Mouse (Mus musculus): ENCODE results near the gene Metrn.
"Not testable (repeated sequence)": the region's sequence is repeated elsewhere in the genome, so short reads cannot be mapped to it uniquely, and the experiment has no call there.

Metrn gene

DNA sequence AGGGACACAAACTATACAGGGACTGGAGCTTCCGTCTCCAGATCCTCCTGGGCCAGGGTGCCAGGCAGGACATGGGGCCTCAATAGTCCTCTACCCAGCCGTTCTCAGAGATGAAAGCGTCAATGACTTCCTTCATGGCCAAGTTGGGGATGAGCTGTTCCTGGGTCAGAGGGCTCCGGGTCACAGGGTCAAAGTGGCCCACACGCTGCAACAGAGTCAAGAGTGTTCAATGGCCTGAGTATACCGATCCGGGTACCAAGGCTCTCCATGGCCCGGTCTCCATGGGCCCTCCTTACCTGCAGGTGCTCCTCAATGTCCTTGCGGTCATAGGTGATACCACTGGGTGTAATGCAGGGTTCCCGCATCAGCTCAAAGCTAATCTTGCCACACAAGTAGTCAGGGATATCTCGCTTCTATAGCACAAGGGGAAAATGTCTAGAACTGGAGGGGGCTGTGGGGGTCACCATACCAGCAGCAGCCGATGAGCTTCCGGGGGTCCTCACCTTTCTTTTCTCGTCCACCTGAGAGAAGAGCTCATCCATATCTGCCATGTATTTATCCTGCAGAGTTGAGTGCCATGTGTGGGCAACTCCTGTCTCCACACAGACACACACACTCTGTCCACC lies 34.0 kb upstream of the Metrn start:
- DNase-seq: no peak

DNA sequence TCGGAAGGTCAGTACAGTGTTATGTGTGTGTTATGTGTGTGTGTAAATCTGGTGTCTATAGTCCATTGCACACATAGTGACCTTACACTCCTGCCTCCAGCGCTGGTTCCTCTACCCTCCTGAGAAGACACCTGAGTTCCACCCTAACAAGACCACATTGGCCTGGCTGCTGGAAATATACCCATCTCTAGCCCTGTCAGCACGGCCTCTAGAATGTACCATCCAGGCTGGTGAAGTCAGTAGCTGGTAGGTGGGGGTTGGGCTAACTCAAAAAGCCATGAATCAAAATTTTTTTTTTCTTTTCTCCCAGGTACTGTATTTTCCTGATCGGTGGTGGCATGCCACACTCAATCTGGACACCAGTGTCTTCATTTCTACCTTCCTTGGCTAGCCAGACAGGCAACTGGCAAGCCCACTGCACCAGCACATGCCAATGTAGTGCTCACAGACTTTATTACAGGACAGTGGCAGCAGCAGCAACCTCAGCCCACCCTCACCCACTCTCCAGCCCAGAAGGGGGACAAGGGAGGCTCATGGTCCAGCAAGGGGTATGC lies 33.3 kb upstream of the Metrn start:
- no peak for DNase-seq

DNA sequence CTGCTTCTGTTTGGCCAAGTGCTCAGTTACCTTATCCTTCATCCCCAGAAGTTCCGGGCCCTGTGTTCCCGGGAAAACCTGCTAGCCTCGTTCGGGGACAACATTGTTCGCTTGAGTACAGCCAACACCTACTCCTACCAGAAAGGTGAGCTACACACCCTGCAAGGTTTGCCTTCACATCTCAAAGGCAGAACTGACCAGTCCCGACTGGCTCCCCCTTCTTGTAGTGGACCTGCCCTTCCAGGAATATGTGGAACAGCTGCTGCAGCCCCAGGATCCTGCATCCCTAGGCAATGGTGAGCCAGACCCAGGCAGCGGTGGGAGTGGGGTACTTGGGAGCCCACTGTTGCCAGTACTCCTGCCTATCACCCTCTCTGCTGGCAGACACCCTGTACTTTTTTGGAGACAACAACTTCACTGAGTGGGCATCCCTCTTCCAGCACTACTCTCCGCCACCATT lies 32.7 kb upstream of the Metrn start:
- no peak for DNase-seq

DNA sequence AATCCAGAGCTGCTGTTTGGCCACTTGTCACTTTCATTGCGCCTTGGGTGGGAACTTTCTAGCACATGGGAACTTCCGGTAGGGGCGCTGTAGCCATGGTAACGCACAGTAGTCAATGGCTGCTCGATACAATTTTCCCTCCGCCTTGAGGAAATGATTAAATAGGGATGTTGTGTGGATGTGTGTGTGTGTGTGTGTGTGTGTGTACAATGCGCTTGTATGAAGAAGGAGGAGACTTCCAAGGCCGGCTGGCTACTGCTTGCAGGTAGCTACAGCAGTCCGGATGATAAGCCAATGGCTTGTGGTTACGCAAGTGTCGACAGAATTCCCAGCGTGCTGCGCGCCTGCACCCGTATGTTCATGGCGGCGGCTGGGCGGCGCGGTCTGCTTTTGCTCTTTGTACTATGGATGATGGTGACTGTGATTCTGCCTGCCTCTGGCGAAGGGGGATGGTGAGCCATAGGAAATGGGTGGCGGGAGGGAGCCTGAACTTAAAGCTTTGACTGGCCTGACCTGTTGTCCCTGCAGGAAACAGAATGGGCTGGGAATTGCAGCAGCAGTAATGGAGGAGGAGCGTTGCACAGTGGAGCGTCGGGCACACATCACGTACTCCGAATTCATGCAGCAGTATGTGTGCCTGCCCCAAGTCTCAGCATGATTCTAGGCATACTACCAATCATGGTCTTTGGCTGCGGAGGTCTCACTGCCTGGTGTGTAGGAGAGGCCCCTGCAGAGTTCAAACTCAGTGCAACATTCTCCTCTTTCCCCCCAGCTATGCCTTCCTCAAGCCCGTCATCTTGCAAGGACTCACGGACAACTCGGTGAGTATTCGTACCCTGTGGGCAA lies 32.0 kb upstream of the Metrn start, which contains the start of gene Jmjd8:
Gene Jmjd8, plus strand, starts transcription at position 156 of the 846 bp plus-strand sequence.
- DNase-seq: peak; percentile 77

DNA sequence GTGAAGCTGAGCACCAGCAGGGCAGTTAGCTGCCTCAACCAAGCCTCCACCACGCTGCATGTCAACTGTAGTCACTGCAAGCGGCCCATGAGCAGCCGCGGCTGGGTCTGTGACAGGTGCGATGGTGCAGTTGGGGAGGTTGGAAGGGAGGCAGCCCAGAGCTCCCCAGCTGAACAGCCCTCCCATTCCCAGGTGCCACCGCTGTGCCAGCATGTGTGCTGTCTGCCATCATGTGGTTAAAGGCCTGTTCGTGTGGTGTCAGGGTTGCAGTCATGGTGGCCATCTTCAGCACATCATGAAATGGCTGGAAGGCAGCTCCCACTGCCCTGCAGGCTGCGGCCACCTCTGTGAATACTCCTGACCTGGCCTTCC lies 31.3 kb upstream of the Metrn start:
- DNase-seq: no peak

DNA sequence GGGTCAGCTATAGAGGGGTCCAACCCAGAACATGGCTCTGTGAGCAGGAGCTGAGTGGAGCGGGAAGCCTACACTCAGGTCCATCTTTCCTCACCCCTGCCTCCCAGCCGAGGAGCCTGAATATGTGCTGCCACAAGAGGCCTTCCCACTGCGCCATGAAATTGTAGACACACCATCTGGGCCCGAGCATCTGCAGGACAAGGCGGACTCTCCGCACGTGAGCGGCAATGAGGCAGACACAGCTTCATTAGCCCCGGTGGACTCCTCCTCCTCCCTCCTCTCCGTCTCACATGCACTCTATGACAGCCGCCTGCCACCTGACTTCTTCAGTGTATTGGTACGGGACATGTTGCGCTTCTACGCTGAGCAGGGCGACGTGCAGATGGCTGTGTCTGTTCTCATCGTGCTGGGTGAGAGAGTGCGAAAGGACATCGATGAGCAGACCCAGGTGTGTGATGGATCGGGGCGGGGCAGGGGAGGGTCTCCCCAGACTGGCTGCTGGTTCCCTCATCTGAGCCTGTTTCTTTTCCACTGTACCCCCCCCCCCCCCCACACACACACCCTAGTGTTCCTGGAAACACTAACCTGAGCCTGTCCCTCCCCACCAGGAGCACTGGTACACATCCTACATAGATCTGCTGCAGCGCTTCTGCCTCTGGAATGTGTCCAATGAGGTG lies 30.7 kb upstream of the Metrn start:
- DNase-seq: no peak

DNA sequence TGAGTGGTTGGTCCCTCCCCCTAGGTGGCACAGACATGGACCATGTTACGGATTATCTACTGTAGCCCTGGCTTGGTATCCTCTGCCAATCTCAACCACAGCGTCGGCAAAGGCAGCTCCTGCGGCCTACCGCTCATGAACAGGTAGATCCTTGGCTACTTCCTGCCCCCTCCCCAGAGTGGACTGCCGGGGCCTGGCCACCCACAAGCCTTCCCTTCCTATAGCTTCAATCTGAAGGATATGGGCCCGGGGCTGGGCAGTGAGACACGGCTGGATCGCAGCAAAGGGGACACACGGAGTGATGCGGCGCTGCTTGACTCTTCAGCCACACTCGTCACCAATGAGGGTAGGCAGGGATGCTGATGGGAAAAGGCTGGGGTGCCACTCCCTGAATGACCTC lies 30.1 kb upstream of the Metrn start:
- DNase-seq: no peak

DNA sequence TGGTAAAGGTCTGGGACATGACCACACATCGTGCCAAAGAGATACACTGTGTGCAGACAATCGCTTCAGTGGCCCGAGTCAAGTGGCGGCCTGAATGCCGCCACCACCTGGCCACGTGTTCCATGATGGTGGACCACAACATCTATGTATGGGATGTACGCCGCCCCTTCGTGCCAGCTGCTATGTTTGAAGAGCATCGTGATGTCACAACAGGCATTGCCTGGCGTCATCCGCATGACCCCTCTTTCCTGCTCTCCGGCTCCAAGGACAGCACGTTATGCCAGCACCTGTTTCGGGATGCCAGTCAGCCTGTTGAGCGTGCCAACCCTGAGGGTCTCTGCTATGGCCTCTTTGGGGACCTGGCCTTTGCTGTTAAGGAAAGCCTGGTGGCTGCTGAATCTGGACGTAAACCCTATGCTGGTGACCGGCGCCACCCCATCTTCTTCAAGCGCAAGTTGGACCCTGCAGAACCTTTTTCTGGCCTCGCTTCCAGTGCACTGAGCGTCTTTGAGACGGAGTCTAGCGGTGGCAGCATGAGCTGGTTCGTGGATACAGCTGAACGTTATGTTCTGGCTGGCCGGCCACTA lies 29.1 kb upstream of the Metrn start:
- DNase-seq: no peak

DNA sequence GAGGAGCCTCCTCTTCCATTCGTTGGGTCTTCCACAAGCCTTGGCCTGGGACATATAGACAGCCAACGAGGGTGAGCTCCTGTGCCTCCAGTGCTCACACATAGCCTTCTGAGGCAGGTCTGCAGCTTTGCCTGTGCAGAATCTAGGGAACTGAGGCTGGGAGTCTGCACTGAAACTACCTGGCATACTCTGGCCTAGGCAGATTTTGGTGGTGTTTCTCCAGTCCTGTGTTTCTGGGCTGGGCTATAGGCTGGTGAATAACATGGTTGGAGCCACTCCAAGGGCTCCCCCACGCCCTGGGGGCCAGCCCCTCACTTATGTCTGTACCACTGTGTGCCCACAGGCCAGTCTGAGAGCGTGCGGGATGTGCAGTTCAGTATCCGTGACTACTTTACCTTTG lies 28.4 kb upstream of the Metrn start:
- no peak for DNase-seq

DNA sequence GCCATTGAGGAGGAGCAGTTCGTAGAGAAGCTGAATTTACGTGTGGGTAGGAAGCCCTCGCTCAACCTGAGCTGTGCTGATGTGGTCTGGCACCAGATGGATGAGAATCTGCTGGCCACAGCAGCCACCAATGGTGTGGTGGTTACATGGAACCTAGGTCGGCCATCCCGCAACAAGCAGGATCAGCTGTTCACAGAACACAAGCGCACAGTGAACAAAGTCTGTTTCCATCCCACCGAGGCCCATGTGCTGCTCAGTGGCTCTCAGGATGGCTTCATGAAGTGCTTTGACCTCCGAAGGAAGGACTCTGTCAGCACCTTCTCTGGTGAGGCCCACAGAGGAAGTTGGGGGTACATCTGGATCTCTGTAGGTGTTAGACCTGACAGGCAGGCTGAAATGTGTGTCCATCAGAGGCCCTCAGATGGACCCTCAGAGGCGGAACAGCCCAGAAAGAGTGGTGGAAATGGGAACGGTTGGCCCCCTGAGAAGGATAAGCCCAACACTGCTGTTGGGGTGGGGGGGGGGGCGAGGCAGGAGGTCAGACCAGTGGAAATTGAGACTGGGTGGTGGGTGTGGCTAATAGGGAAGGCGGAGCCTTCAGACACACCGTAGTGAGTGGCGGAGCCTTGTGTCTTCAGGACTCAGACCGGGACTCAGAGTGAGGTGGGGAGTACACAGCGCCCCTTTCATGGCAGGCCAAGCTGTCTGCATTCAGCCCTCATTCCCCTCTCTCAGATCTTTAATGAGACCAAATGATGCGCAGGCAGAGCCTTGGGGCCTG lies 27.6 kb upstream of the Metrn start:
- no peak for DNase-seq

DNA sequence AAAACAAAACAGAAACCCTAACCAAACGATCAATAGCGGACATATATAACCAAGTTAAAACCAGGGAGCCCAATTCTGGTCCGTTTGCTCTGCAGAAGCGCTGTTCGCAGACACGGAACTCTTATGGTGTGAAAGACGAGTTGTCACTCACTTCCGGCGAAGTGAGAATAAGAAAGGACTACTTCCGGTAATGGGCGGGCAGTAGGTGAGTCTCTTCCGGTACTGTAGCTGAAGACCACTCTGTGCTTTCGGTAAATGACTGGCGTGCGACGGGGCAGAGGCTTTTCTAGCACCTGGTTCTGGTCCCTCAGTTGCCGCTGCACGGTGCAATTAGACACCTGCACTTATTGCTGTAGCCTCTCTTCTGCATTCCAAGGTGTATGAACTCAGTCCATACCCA lies 26.5 kb upstream of the Metrn start, which contains the start of gene Wdr24:
Gene Wdr24, plus strand, starts transcription at position 176 of the 400 bp plus-strand sequence.
- peak; percentile 83 for DNase-seq

DNA sequence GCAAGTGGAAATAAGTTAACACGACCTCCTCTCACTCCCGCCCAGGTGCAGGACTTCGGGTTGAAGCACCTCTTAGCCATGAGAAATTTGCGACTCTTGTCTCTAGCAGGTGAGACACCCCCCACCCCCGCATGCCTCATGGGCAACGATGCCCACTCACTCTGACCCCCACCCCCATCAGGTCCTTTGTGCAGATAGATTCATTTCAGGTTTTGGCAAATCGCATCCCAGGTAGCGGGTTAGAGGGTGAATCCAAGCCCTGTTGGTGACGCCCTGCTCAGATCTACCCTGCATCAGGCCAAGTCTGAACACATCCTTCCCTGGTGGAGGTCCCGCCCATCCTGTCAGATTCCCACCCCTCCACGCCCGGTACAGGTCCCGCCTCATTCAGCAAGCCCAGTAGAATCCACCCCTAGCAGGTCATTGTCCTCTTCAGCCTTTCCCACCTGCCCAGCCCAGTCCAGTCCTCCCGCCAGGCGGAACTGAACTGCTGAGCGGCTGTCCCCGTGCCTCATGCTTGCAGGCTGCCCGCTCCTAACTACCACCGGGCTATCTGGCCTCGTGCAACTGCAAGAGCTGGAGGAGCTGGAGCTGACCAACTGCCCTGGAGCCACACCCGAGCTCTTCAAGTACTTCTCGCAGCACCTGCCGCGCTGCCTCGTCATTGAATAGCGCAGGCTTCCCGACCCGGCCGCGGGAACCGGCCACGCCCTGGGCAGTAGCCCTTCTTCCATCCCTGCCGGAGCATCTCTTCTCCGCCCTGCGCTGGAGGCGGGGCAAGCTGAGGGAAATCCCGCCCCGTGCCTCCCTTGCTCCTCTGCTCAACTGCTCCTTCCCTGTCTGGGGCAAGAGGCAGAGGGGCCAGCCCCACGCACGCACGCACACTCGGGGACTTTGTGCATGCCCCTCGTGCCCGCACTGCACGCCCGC lies 22.2 kb upstream of the Metrn start:
- DNase-seq: no peak

DNA sequence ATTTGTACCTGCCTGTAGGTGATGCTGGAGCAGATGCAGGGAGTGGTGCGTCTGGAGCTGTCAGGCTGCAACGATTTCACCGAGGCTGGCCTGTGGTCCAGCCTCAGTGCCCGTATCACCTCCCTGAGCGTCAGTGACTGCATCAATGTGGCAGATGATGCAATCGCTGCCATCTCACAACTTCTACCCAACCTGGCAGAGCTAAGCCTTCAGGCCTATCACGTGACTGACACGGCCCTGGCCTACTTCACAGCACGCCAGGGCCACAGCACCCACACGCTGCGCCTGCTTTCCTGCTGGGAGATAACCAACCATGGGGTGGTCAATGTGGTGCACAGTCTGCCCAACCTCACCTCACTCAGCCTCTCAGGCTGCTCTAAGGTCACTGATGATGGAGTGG lies 20.7 kb upstream of the Metrn start:
- no peak for DNase-seq

DNA sequence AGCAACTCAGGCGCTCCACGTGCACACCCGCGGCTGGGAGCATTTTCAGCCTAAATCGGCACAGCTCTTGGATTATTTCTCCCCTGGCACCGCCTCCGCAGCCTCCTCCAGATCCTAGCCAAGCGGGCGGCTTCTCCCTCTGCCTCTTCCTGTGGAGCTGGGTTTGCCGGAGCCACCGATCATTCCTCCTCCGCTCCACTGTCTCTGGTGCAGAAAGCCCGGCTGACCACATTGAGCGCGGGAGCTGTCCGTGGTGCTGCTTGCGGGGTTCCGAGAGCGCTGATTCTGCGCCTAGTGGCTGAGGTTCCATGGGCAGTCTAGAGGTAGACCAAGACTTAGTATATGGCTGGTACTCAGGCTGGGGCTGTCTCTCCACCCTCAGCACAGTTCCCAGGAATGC lies 16.5 kb upstream of the Metrn start:
- DNase-seq: peak; percentile 61

DNA sequence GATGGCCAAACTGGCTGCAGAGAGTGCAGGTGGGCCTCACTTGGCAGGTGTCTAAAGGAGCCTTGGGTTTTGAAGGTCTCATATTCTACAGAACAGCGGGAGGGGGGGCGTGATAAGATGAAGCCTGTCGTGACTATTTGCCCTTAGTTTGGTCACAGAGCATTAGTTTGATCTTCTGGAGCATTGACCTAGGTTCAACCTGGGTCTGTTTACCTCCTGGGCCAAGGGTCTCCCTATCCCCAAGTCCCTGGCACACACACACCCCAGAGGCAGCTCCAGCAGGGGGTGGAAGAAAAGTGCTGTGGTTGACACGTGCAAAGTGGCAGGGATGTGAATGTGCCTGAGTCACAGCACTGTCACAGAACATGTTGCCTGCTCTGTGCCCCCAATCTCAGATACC lies 14.0 kb upstream of the Metrn start:
- no peak for DNase-seq

DNA sequence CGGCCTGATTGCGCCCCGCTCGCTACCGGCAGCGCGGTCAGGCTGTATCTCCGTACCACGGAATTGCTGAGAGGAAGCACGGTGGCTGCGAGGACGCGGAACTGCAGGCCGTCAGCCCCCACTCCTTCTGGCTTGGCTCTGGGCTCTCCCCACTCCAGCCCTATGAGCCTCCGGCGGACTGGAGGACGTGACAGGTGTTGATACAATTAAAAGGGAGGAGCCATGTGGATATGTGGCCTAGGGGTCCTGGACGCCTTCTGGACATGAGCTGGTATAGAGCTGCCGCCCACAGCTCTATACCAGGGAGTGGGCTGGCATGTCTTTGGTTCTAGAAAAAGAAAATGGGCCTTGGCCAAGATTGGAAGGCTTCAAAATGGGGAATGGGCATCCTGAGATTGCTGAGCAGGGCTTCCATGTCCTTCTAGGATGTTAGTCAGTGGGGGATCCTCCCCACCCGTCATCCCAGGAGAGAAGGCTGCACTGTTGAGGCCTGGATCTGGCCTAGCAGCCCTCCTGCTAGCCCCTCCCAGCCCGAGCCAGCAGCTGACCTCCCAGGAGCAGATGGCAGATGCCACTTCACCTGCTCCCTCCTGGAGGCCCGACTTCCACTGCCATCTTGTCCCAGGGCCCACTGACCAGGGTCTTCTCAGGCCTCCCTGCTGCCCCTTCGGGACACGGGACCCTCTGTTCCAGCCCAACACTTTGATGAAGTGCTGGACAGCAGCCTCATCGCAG lies 12.8 kb upstream of the Metrn start:
- peak; percentile 72 for DNase-seq

DNA sequence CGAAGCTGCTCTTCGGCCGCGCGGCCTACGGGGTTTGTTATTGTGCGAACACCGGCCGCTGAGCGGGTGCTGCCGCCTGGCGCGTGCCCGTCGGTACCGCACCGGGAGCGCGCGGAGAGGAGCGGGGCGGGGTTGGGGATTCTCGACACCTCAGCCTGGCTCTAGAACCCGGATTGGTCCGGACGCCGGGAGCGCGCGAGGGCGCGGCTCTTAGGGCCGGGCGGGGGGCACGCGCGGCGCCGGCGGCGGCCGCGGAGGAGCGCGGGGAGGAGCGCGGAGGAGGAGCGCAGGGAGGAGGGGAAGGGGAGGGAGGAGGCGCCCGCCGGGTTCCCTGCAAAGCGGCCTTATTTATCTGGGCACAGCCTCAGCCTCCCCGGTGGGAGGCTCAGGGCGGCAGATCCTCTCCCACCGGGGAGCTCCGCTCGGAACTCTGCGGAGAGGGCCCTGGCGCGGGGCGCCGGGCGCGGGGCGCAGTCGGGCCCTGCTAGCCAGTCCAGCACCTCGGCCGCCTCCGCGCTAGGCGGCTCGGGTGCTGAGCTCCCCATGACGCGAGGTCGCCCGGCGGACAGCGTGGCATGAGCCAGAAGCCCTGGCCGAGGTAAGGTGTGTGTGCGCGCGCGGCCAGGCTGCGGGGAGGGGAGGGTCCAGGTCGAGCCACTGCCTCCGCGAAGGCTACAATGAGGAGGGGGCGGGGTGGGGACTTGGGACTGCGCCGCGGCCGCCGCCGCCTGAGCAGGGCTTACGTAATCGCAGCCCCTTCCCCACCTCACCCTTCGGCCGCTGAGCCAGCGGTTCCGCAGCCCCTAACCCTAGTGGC lies 12.1 kb upstream of the Metrn start, which contains the start of gene Fbxl16:
Gene Fbxl16, plus strand, starts transcription at position 297 of the 817 bp plus-strand sequence.
- peak; percentile 95 for DNase-seq

DNA sequence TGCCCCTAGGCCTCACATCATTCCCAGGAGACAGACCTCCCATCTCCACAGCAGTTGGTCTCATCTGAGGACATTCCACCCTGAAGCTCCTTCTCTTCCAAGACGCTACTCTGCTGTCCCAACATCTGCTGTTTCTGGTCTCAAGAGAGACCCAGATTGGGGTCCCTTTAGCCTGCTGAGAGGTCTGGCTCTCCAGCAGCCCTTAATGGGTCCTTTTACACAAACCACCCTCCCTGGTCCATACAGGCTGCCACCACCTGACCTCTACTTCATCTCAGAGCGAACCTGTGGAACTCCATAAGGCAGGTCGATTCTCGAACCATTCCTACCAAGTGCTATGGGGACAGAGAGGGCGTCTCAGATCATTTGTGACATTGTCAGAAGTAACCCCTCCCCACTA lies 11.1 kb upstream of the Metrn start:
- no peak for DNase-seq

DNA sequence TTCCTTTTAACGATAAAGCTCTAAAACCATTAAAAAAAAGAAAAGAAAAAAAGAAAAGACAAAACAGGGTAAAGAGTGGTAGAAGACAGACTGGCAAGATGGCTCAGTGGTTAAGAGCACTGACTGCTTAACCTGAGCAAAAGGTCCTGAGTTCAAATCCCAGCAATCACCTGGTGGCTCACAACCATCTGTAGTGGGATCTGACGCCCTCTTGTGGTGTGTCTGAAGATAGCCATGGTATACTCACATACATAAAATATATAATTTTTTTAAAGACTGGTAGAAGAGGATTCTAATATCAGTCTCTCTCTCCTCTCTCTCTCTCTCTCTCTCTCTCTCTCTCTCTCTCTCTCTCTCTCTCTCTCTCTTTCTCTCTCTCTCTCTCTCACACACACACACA lies 10.5 kb upstream of the Metrn start:
- not testable (repeated sequence) for DNase-seq
